Mouse (Mus musculus) embryonic fibroblast, embryonic 13.5 days (primary cell): ENCODE measurements around the gene Rab14.

Source experiments
- CTCF ChIP-seq: IDR thresholded peaks from 2 replicates; pipeline ENCODE4 v1.5.1; 2011; ENCODE audit warnings: mild to moderate bottlenecking, control low read depth, low read length, moderate library complexity, borderline replicate concordance; ENCODE audit not compliant: insufficient read depth
- POLR2A ChIP-seq: IDR thresholded peaks from 2 replicates; pipeline ENCODE4 v1.6.1; 2011; ENCODE audit warnings: low read depth, mild to moderate bottlenecking, control low read depth, low read length, moderate library complexity

- TF ChIP-seq CTCF (no peak), POLR2A (no peak)
Observed at GRCm38 (mm10) chr2:35213345-35213910, 12.5 kb upstream of the Rab14 start.
